Mouse (Mus musculus): Measurements from ENCODE around the gene Smarcd3.

GRCm38 (mm10) chr5:24603431-24604010 is 20.7 kb downstream of the Smarcd3 start:
- TF ChIP-seq POLR2A (IDR thresholded peaks at IDR 0.05; ENCODE audit: low read depth, low read length) (no peak), E2F4 (IDR thresholded peaks at IDR 0.05; ENCODE audit: insufficient replicate concordance, low read depth, low read length) (no peak), MAX (IDR thresholded peaks at IDR 0.05; ENCODE audit: low read length) (no peak), CTCF (conservative IDR thresholded peaks at IDR 0.05 in 1 of 2, IDR thresholded peaks at IDR 0.05 in 1 of 2; ENCODE audit: low read depth in 2 of 2, low read length in 2 of 2) (no peak), TCF12 (IDR thresholded peaks at IDR 0.05; ENCODE audit: low read depth, low read length) (no peak), MAZ (IDR thresholded peaks at IDR 0.05; ENCODE audit: low read depth, low read length) (no peak), ZKSCAN1 (IDR thresholded peaks at IDR 0.05; ENCODE audit: borderline replicate concordance, low read depth, low read length) (no peak)
